Mouse (Mus musculus) limb, embryonic 10.5 days (tissue): ENCODE measurements around the gene Capn5. TPM values are rescaled to one million over a fixed set of nuclear protein-coding genes. Genes with fewer than 3 reads are reported as not detected.

ENCODE experiments used
- DNase-seq: peaks from one replicate; pipeline ENCODE4 v3.0.0-alpha.2; 2017; ENCODE audit warnings: low spot score
- H3K27ac ChIP-seq: fragments of 300-500 bp; sonication (generic); 2 replicates; pipeline ENCODE4 v1.5.1; 2016; ENCODE audit warnings: mild to moderate bottlenecking
- H3K27me3 ChIP-seq: fragments of 300-500 bp; sonication (generic); 2 replicates; pipeline ENCODE4 v1.6.1; 2016; ENCODE audit warnings: low read depth, mild to moderate bottlenecking; ENCODE audit not compliant: poor library complexity, severe bottlenecking
- H3K36me3 ChIP-seq: fragments of 300-500 bp; sonication (generic); 2 replicates; pipeline ENCODE4 v1.6.1; 2016; ENCODE audit warnings: mild to moderate bottlenecking, moderate library complexity
- H3K4me1 ChIP-seq: fragments of 300-500 bp; sonication (generic); 2 replicates; pipeline ENCODE4 v1.6.1; 2016
- H3K4me3 ChIP-seq: fragments of 300-500 bp; sonication (generic); 2 replicates; pipeline ENCODE4 v1.5.1; 2016; ENCODE audit warnings: mild to moderate bottlenecking, moderate library complexity
- H3K9me3 ChIP-seq: fragments of 300-500 bp; sonication (generic); replicated peaks from 2 replicates; pipeline ENCODE4 v1.6.1; 2016; ENCODE audit warnings: mild to moderate bottlenecking
- WGBS: fragments of 180-500 bp; shearing (Covaris S2); methylation state at CpG from one replicate; pipeline ENCODE4 v1.1.7; 2016; 5-methylcytosine and 5-hydroxymethylcytosine counted together
- polyA plus RNA-seq: library from polyadenylated mRNA; unstranded; fragments of >200 nt; fragmentation: Nextera tagmentation; extraction: Ambion mirVana; gene quantifications from 2 replicates; pipeline ENCODE4 v1.2.1, GENCODE M21; 2016

Capn5 gene
- polyA plus RNA-seq, 1 experiment from 2014 or later: 4.5 TPM

GRCm38 (mm10) chr7:98114656-98115055 is 63.4 kb downstream of the Capn5 start:
- 75% methylated on average over 6 of the region's 6 CpGs for WGBS
- Histone ChIP-seq H3K4me3 (no peak overlapping the region), H3K27me3 (peaks cover 35% of the 10 kb centered on the region), H3K36me3 (no peaks in the 10 kb centered on the region), H3K27ac (no peak overlapping the region), H3K4me1 (peaks cover 19% of the 10 kb centered on the region), H3K9me3 (no peaks in the 10 kb centered on the region)
- DNase-seq: no peak

- Histone ChIP-seq H3K4me3 (peak overlapping the region; percentile 47), H3K27ac (peak overlapping the region; percentile 44; the same call in 1 of the 2 replicates), H3K9me3 (no peaks in the 10 kb centered on the region), H3K36me3 (no peaks in the 10 kb centered on the region), H3K27me3 (peaks cover 41% of the 10 kb centered on the region), H3K4me1 (peaks cover 11% of the 10 kb centered on the region)
- 2% methylated on average over 25 of the region's 25 CpGs for WGBS
- DNase-seq: peak; percentile 58
These were observed 66.8 kb downstream of the Capn5 start for GRCm38 (mm10) chr7:98111233-98111632.

GRCm38 (mm10) chr7:98109771-98110170 is 68.3 kb downstream of the Capn5 start:
- 84% methylated on average over 4 of the region's 4 CpGs for WGBS
- no peak overlapping the region; the same call in 1 of the 2 replicates for H3K27ac ChIP-seq
- no peak for DNase-seq
- peaks cover 41% of the 10 kb centered on the region for H3K27me3 ChIP-seq
- no peaks in the 10 kb centered on the region for H3K36me3 ChIP-seq
- H3K4me3 ChIP-seq: no peak overlapping the region
- H3K9me3 ChIP-seq: no peaks in the 10 kb centered on the region
- H3K4me1 ChIP-seq: peaks cover 17% of the 10 kb centered on the region

GRCm38 (mm10) chr7:98108636-98109430 is 69.2 kb downstream of the Capn5 start:
- Histone ChIP-seq H3K9me3 (no peaks in the 10 kb centered on the region), H3K36me3 (no peaks in the 10 kb centered on the region), H3K27ac (no peak overlapping the region), H3K27me3 (peaks cover 41% of the 10 kb centered on the region), H3K4me1 (peaks cover 24% of the 10 kb centered on the region), H3K4me3 (no peak overlapping the region)
- WGBS: 82% methylated on average over 16 of the region's 16 CpGs
- no peak for DNase-seq

GRCm38 (mm10) chr7:98106272-98106671 is 71.8 kb downstream of the Capn5 start:
- peaks cover 29% of the 10 kb centered on the region for H3K4me1 ChIP-seq
- H3K9me3 ChIP-seq: no peaks in the 10 kb centered on the region
- H3K27me3 ChIP-seq: peaks cover 22% of the 10 kb centered on the region
- H3K36me3 ChIP-seq: no peaks in the 10 kb centered on the region
- H3K4me3 ChIP-seq: no peak overlapping the region
- 92% methylated on average over 7 of the region's 7 CpGs for WGBS
- DNase-seq: no peak
- H3K27ac ChIP-seq: no peak overlapping the region

- peak overlapping the region; percentile 26; the same call in 1 of the 2 replicates for H3K27ac ChIP-seq
- H3K27me3 ChIP-seq: peaks cover 7% of the 10 kb centered on the region
- WGBS: 65% methylated on average over 16 of the region's 16 CpGs
- H3K9me3 ChIP-seq: no peaks in the 10 kb centered on the region
- H3K4me1 ChIP-seq: peaks cover 22% of the 10 kb centered on the region
- H3K36me3 ChIP-seq: no peaks in the 10 kb centered on the region
- DNase-seq: no peak
- no peak overlapping the region for H3K4me3 ChIP-seq
These were observed 73.3 kb downstream of the Capn5 start for GRCm38 (mm10) chr7:98104481-98105435.

- Histone ChIP-seq H3K4me1 (peaks cover 22% of the 10 kb centered on the region), H3K36me3 (no peaks in the 10 kb centered on the region), H3K27me3 (no peaks in the 10 kb centered on the region), H3K4me3 (no peak overlapping the region), H3K27ac (no peak overlapping the region), H3K9me3 (no peaks in the 10 kb centered on the region)
- DNase-seq: no peak
- WGBS: 66% methylated on average over 5 of the region's 5 CpGs
These were observed 74.2 kb downstream of the Capn5 start for GRCm38 (mm10) chr7:98103942-98104292.

- no peaks in the 10 kb centered on the region for H3K9me3 ChIP-seq
- H3K4me1 ChIP-seq: peaks cover 22% of the 10 kb centered on the region
- H3K27me3 ChIP-seq: no peaks in the 10 kb centered on the region
- H3K36me3 ChIP-seq: no peaks in the 10 kb centered on the region; the same call in 1 of the 2 replicates
- peak overlapping the region; percentile 87 for H3K27ac ChIP-seq
- WGBS: 26% methylated on average over 17 of the region's 26 CpGs
- peak overlapping the region; percentile 42 for H3K4me3 ChIP-seq
- DNase-seq: peak; percentile 87
These were observed 74.8 kb downstream of the Capn5 start for GRCm38 (mm10) chr7:98103002-98103941.

- peak overlapping the region; percentile 42; the same call in 1 of the 2 replicates for H3K4me3 ChIP-seq
- peaks cover 6% of the 10 kb centered on the region for H3K36me3 ChIP-seq
- H3K27ac ChIP-seq: peak overlapping the region; percentile 87
These were observed 75.6 kb downstream of the Capn5 start for GRCm38 (mm10) chr7:98102488-98102887.

GRCm38 (mm10) chr7:98097557-98097956 is 80.5 kb downstream of the Capn5 start:
- Histone ChIP-seq H3K4me1 (peaks cover 5% of the 10 kb centered on the region; the same call in 1 of the 2 replicates), H3K36me3 (peaks cover 19% of the 10 kb centered on the region), H3K4me3 (no peak overlapping the region), H3K27ac (no peak overlapping the region), H3K27me3 (no peaks in the 10 kb centered on the region), H3K9me3 (no peaks in the 10 kb centered on the region)
- 95% methylated on average over 8 of the region's 8 CpGs for WGBS
- DNase-seq: no peak

More at GRCm38 (mm10) chr7:98102488-98102887, 75.6 kb downstream of the Capn5 start:
- Histone ChIP-seq H3K9me3 (no peaks in the 10 kb centered on the region), H3K27me3 (no peaks in the 10 kb centered on the region), H3K4me1 (peaks cover 22% of the 10 kb centered on the region)
- no peak for DNase-seq
- 93% methylated on average over 11 of the region's 11 CpGs for WGBS

GRCm38 (mm10) chr7:98095852-98096251 is 82.2 kb downstream of the Capn5 start:
- H3K27me3 ChIP-seq: no peaks in the 10 kb centered on the region
- H3K4me3 ChIP-seq: no peak overlapping the region
- no peak for DNase-seq
- 97% methylated on average over 4 of the region's 4 CpGs for WGBS
- H3K36me3 ChIP-seq: peaks cover 23% of the 10 kb centered on the region
- no peaks in the 10 kb centered on the region for H3K9me3 ChIP-seq
- H3K27ac ChIP-seq: no peak overlapping the region
- H3K4me1 ChIP-seq: no peaks in the 10 kb centered on the region

GRCm38 (mm10) chr7:98086346-98086745 is 91.7 kb downstream of the Capn5 start:
- Histone ChIP-seq H3K27me3 (no peaks in the 10 kb centered on the region), H3K9me3 (no peaks in the 10 kb centered on the region), H3K4me3 (no peak overlapping the region), H3K4me1 (peaks cover 30% of the 10 kb centered on the region), H3K36me3 (no peaks in the 10 kb centered on the region), H3K27ac (no peak overlapping the region)
- 58% methylated on average over 2 of the region's 2 CpGs for WGBS
- no peak for DNase-seq
